Mouse (Mus musculus) liver, embryonic 14.5 days (tissue): ENCODE measurements around the gene B4galt3. TPM values are rescaled to one million over a fixed set of nuclear protein-coding genes. Genes with fewer than 3 reads are reported as not detected.

Experiments
- ATAC-seq: fragments of 200-750 bp; cut with Nextera tagmentation; 2 replicates; pipeline ENCODE4 v1.8.0; 2017; ENCODE audit warnings: moderate number of reproducible peaks, mild to moderate bottlenecking, moderate library complexity; ENCODE audit not compliant: insufficient read depth
- DNase-seq, 3 experiments: peaks; one replicate each; pipeline ENCODE4 v3.0.0-alpha.2; 2012 to 2013; ENCODE audit warnings: low read depth in 3 of 3, low spot score in 3 of 3
- H3K27ac ChIP-seq: fragments of 300-500 bp; sonication (generic); 2 replicates; pipeline ENCODE4 v1.5.1; 2014; ENCODE audit warnings: moderate library complexity, mild to moderate bottlenecking, control low read depth, inconsistent platforms
- H3K27me3 ChIP-seq: fragments of 300-500 bp; sonication (generic); 2 replicates; pipeline ENCODE4 v1.6.1; 2014; ENCODE audit warnings: mild to moderate bottlenecking, low read length, moderate library complexity; ENCODE audit not compliant: control insufficient read depth, insufficient read depth
- H3K36me3 ChIP-seq: fragments of 300-500 bp; sonication (generic); replicated peaks from 2 replicates; pipeline ENCODE4 v1.6.1; 2014; ENCODE audit warnings: low read depth; ENCODE audit not compliant: control insufficient read depth, insufficient read depth
- H3K4me1 ChIP-seq, 2 experiments: fragments of 200-500 bp in 1 of 2; fragments of 300-500 bp in 1 of 2; sonication (generic) in 1 of 2; replicated peaks; 2 replicates each; pipeline ENCODE4 v1.6.1; 2012 to 2014; ENCODE audit warnings: antibody characterized with exemption in 1 of 2, inconsistent platforms in 1 of 2, low read length in 1 of 2; ENCODE audit not compliant: control insufficient read depth in 2 of 2, insufficient read depth in 2 of 2
- H3K4me2 ChIP-seq: fragments of 300-500 bp; sonication (generic); 2 replicates; pipeline ENCODE4 v1.6.1; 2014; ENCODE audit warnings: low read depth, mild to moderate bottlenecking, control low read depth, moderate library complexity
- H3K4me3 ChIP-seq, 2 experiments: fragments of 200-500 bp in 1 of 2; fragments of 300-500 bp in 1 of 2; sonication (generic) in 1 of 2; 2 replicates each; pipeline ENCODE4 v1.5.1; 2012 to 2014; ENCODE audit warnings: low read depth in 2 of 2, low read length in 2 of 2, mild to moderate bottlenecking in 2 of 2, control low read depth in 1 of 2, inconsistent platforms in 1 of 2, moderate library complexity in 1 of 2; ENCODE audit not compliant: insufficient read depth in 1 of 2
- H3K9ac ChIP-seq: fragments of 300-500 bp; sonication (generic); replicated peaks from 2 replicates; pipeline ENCODE4 v1.6.1; 2014; ENCODE audit warnings: mild to moderate bottlenecking, control low read depth, moderate library complexity
- H3K9me3 ChIP-seq: fragments of 300-500 bp; sonication (generic); 2 replicates; pipeline ENCODE4 v1.6.1; 2016; ENCODE audit warnings: low read length, mixed read lengths; ENCODE audit not compliant: control insufficient read depth
- CTCF ChIP-seq: IDR thresholded peaks from 2 replicates; pipeline ENCODE4 v1.5.1; 2016; ENCODE audit warnings: antibody characterized with exemption, low read depth, control low read depth
- EP300 ChIP-seq: IDR thresholded peaks from 2 replicates; pipeline ENCODE4 v1.6.1; 2016; ENCODE audit warnings: antibody characterized with exemption, low read depth
- WGBS: fragments of 180-500 bp; shearing (Covaris S2); extraction: QIAGEN DNeasy Blood & Tissue Kit; methylation state at CpG from one replicate; pipeline ENCODE4 v1.1.7; 2014; ENCODE audit not compliant: insufficient replicate concordance; 5-methylcytosine and 5-hydroxymethylcytosine counted together
- polyA plus RNA-seq, 2 experiments: library from polyadenylated mRNA; depleted of rRNA in 1 of 2; stranded (reverse) in 1 of 2; unstranded in 1 of 2; fragments of >200 nt; fragmentation: Nextera tagmentation in 1 of 2; extraction: Ambion mirVana in 1 of 2; gene quantifications; 2 replicates each; pipeline versions ENCODE4 v1.2.1 to v1.2.3; 2012 to 2014

The B4galt3 gene
- polyA plus RNA-seq, 2 experiments = 12.7 to 14.5 TPM

- H3K9me3 ChIP-seq = no peaks in the 10 kb centered on the region
- no peak overlapping the region for H3K4me2 ChIP-seq
- H3K4me3 ChIP-seq = no peak overlapping the region
- no peaks in the 10 kb centered on the region for H3K36me3 ChIP-seq
- TF ChIP-seq EP300 (no peak), CTCF (no peak)
- WGBS = 10% methylated on average over 2 of the region's 2 CpGs
- ATAC-seq (no peak), DNase-seq (no peak)
- peaks cover 0 to 19% of the 10 kb centered on the region in 2 experiments; a peak in 2 of 4 replicates for H3K4me1 ChIP-seq
- peaks cover 7% of the 10 kb centered on the region for H3K27me3 ChIP-seq
- H3K9ac ChIP-seq = no peak overlapping the region
- no peak overlapping the region for H3K27ac ChIP-seq
These were observed 6.9 kb upstream of the B4galt3 start for GRCm38 (mm10) chr1:171263185-171263611.

DNA sequence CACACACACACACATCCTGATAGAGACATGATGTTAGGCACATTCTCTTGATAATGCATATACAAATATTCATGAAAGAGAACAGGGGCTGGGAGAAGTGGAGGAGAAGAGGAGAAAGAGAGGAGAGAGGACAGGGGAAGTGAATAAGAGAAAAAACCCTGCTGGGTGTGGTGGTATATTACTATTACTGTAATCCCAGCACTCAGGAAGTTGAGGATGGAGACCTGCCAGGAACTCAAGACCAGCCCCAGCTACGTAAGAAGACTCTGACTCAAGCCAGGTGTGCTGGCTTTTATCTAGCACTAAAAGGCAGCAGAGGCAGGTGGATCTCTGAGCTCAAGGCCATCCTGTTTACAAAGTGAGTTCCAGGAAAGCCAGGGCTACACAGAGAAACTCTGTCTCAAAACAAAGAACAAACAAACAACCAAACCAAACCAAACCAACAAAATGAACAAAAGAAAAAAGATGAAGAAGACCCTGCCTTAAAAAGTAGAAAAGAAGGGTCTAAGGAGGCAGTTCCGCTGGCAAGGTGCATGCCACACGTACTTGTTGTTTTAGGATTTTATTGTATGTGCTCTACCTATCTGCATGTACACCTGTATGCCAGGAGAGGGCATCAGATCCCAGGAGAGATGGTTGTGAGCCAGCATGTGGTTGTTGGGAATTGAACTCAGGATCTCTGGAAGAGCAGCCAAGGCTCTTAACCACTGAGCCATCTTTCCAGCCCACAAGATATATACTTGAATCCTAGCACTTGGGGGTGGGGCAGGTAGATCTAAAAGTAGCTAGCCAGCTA, 6.3 kb upstream of the B4galt3 start:
- no peak overlapping the region for H3K27ac ChIP-seq
- peaks cover 7% of the 10 kb centered on the region for H3K27me3 ChIP-seq
- WGBS = 64% methylated on average over 3 of the region's 3 CpGs
- no peak overlapping the region for H3K4me3 ChIP-seq
- no peaks in the 10 kb centered on the region for H3K9me3 ChIP-seq
- DNase-seq = no peak
- no peak for TF ChIP-seq EP300
- peak; percentile 69 for TF ChIP-seq CTCF
- no peaks in the 10 kb centered on the region for H3K36me3 ChIP-seq
- H3K9ac ChIP-seq = no peak overlapping the region
- peaks cover 0 to 21% of the 10 kb centered on the region in 2 experiments; a peak in 2 of 4 replicates for H3K4me1 ChIP-seq
- no peak for ATAC-seq
- H3K4me2 ChIP-seq = no peak overlapping the region

DNA sequence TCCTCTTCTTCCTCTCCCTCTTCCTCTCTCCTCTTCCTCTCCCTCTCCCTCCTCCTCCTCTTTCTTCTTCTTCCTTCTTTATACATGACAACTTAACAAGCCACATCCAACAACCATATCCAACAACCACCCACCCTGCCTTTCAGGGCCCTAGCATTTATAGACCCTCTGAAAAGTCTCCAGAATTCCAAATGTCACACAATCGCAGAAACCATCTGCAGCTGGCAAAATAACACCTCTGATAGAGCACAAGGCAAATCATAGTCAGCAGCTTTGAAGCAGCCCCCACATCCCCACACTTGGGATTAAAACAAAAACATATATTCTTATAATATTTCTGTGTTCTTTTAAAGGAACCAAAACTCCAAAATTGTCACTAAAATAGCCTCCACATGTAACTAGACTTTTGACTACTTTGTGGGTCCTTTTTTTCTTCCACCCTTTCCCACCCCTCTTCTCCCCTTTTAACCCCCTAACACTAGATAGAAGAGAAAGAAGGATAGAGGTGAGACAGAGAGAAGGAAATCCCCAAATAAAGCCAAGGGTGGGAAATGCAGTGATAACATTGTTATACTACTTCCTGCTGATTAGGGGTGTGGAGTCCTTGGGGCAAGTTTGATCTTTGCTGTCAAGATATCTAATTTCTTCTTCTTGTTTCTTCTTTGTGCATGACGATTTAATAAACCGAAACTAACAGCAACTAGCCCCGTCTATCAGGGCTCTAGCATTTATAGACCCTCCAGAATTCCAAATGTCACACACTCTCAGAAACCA, 4.0 kb upstream of the B4galt3 start:
- TF ChIP-seq EP300 (no peak), CTCF (no peak)
- ATAC-seq (no peak), DNase-seq (no peak)
- no peak overlapping the region for H3K27ac ChIP-seq
- H3K4me1 ChIP-seq = peaks cover 9 to 22% of the 10 kb centered on the region in 2 experiments
- 20% methylated on average over 4 of the region's 4 CpGs for WGBS
- peaks cover 4% of the 10 kb centered on the region; the same call in 1 of the 2 replicates for H3K27me3 ChIP-seq
- H3K4me2 ChIP-seq = 0 out of 2 replicates have a peak overlapping the region, but pooled peaks have one; percentile 13
- no peaks in the 10 kb centered on the region for H3K36me3 ChIP-seq
- no peak overlapping the region for H3K9ac ChIP-seq
- no peak overlapping the region for H3K4me3 ChIP-seq
- H3K9me3 ChIP-seq = no peaks in the 10 kb centered on the region

GRCm38 (mm10) chr1:171268341-171268740, 1.8 kb upstream of the B4galt3 start:
- 42% methylated on average over 1 of the region's 1 CpGs for WGBS
- no peaks in the 10 kb centered on the region; the same call in 1 of the 2 replicates for H3K27me3 ChIP-seq
- H3K27ac ChIP-seq = no peak overlapping the region

DNA sequence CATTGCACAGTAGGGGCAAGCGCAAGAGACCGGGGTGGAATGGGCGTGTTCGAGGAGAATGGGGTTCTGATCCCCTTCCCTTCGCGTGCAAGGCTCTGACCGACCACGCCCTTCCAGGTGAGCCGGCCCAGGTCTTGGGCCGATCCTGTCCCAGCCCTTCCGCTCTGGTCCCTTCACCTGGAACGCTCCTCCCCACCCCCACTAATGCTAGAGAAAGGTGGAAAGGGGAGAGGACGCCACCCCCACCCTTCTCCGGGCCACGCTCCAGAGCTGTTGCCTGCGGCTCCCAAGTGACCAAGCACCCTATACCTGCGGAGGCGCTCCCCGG, 409 bp downstream of the B4galt3 start:
- Histone ChIP-seq H3K9me3 (no peaks in the 10 kb centered on the region), H3K27ac (peak overlapping the region; percentile 50), H3K36me3 (peaks cover 32% of the 10 kb centered on the region), H3K4me2 (peak overlapping the region; percentile 89), H3K27me3 (no peaks in the 10 kb centered on the region), H3K4me1 (peaks cover 17 to 22% of the 10 kb centered on the region in 2 experiments), H3K9ac (peak overlapping the region; percentile 80), H3K4me3 (peak overlapping the region; percentile 67 to 96)
- WGBS = under 1% methylated on average over 18 of the region's 19 CpGs
- ATAC-seq (peak; percentile 72), DNase-seq (no peak)
- TF ChIP-seq EP300 (no peak), CTCF (no peak)

More at GRCm38 (mm10) chr1:171268341-171268740, 1.8 kb upstream of the B4galt3 start:
- no peaks in the 10 kb centered on the region for H3K9me3 ChIP-seq
- H3K36me3 ChIP-seq = peaks cover 11% of the 10 kb centered on the region
- no peak for DNase-seq
- no peak overlapping the region for H3K4me3 ChIP-seq
- H3K4me1 ChIP-seq = peaks cover 17 to 23% of the 10 kb centered on the region in 2 experiments
- TF ChIP-seq CTCF (no peak), EP300 (no peak)
- no peak overlapping the region for H3K4me2 ChIP-seq
- no peak for ATAC-seq
- H3K9ac ChIP-seq = no peak overlapping the region
